Mouse (Mus musculus): ENCODE measurements around the gene Gosr2.

- TF ChIP-seq POLR2A (IDR thresholded peaks at IDR 0.05; ENCODE audit: extremely low read depth, insufficient read depth, low read length) = no peak
- TF ChIP-seq CTCF (IDR thresholded peaks at IDR 0.05; ENCODE audit: low read depth, low read length) = no peak
These were observed 48.3 kb downstream of the Gosr2 start, which contains the start of gene Rprml for GRCm38 (mm10) chr11:103649301-103649982.
